Mouse (Mus musculus) limb, embryonic 11.5 days (tissue): ENCODE measurements around the gene Chit1. TPM values are rescaled to one million over a fixed set of nuclear protein-coding genes. Genes with fewer than 3 reads are reported as not detected.

Experiments
- ATAC-seq: fragments of 200-750 bp; cut with Nextera tagmentation; 2 replicates; pipeline ENCODE4 v1.8.0; 2017; ENCODE audit warnings: low read depth; ENCODE audit not compliant: insufficient number of reproducible peaks, low FRiP score, low TSS enrichment
- DNase-seq: peaks from one replicate; pipeline ENCODE4 v3.0.0-alpha.2; 2015; ENCODE audit warnings: low spot score
- H3K27ac ChIP-seq: fragments of 300-500 bp; sonication (generic); replicated peaks from 2 replicates; pipeline ENCODE4 v1.5.1; 2014; ENCODE audit warnings: low read depth, mild to moderate bottlenecking, low read length
- H3K27me3 ChIP-seq: fragments of 300-500 bp; sonication (generic); 2 replicates; pipeline ENCODE4 v1.6.1; 2014; ENCODE audit warnings: mild to moderate bottlenecking, low read length, mixed read lengths; ENCODE audit not compliant: control insufficient read depth, insufficient read depth
- H3K36me3 ChIP-seq: fragments of 300-500 bp; sonication (generic); 2 replicates; pipeline ENCODE4 v1.6.1; 2014; ENCODE audit warnings: mild to moderate bottlenecking, low read length, moderate library complexity, mixed read lengths; ENCODE audit not compliant: control insufficient read depth, insufficient read depth
- H3K4me1 ChIP-seq: fragments of 300-500 bp; sonication (generic); 2 replicates; pipeline ENCODE4 v1.6.1; 2014; ENCODE audit warnings: low read length, mixed read lengths; ENCODE audit not compliant: control insufficient read depth, insufficient read depth
- H3K4me2 ChIP-seq: fragments of 300-500 bp; sonication (generic); 2 replicates; pipeline ENCODE4 v1.6.1; 2014; ENCODE audit warnings: low read depth, mild to moderate bottlenecking, moderate library complexity; ENCODE audit not compliant: severe bottlenecking
- H3K4me3 ChIP-seq: fragments of 300-500 bp; sonication (generic); 2 replicates; pipeline ENCODE4 v1.5.1; 2014; ENCODE audit warnings: low read depth, low read length
- H3K9ac ChIP-seq: fragments of 300-500 bp; sonication (generic); 2 replicates; pipeline ENCODE4 v1.6.1; 2014; ENCODE audit warnings: mild to moderate bottlenecking, low read length
- H3K9me3 ChIP-seq: fragments of 300-500 bp; sonication (generic); 2 replicates; pipeline ENCODE4 v1.6.1; 2016; ENCODE audit warnings: low read length; ENCODE audit not compliant: control insufficient read depth
- WGBS: fragments of 180-500 bp; shearing (Covaris S2); extraction: QIAGEN DNeasy Blood & Tissue Kit; methylation state at CpG from one replicate; pipeline ENCODE4 v1.1.7; 2014; 5-methylcytosine and 5-hydroxymethylcytosine counted together
- polyA plus RNA-seq: library from polyadenylated mRNA; unstranded; fragments of >200 nt; fragmentation: Nextera tagmentation; extraction: Ambion mirVana; gene quantifications from 2 replicates; pipeline ENCODE4 v1.2.1, GENCODE M21; 2014

Chit1 gene
- polyA plus RNA-seq, 1 experiment from 2014 or later: not detected

GRCm38 (mm10) chr1:134105764-134106430 is 5.1 kb upstream of the Chit1 start:
- Histone ChIP-seq H3K4me3 (no peak overlapping the region), H3K36me3 (no peaks in the 10 kb centered on the region), H3K9me3 (no peaks in the 10 kb centered on the region), H3K27ac (no peak overlapping the region), H3K27me3 (no peaks in the 10 kb centered on the region), H3K4me1 (no peaks in the 10 kb centered on the region), H3K4me2 (no peak overlapping the region), H3K9ac (no peak overlapping the region)
- DNase-seq (no peak), ATAC-seq (no peak)
- WGBS: 56% methylated on average over 3 of the region's 3 CpGs

GRCm38 (mm10) chr1:134106719-134107118 is 4.3 kb upstream of the Chit1 start:
- no peak overlapping the region for H3K27ac ChIP-seq
- H3K36me3 ChIP-seq: no peaks in the 10 kb centered on the region
- no peaks in the 10 kb centered on the region for H3K27me3 ChIP-seq
- no peaks in the 10 kb centered on the region for H3K4me1 ChIP-seq
- H3K9me3 ChIP-seq: no peaks in the 10 kb centered on the region
- H3K4me3 ChIP-seq: no peak overlapping the region
- no peak overlapping the region for H3K4me2 ChIP-seq
- WGBS: 4% methylated on average over 5 of the region's 5 CpGs
- no peak overlapping the region for H3K9ac ChIP-seq
- ATAC-seq (no peak), DNase-seq (peak; percentile 70)

GRCm38 (mm10) chr1:134107777-134108176 is 3.3 kb upstream of the Chit1 start:
- no peak for ATAC-seq
- no peaks in the 10 kb centered on the region for H3K36me3 ChIP-seq
- WGBS: 86% methylated on average over 7 of the region's 7 CpGs

GRCm38 (mm10) chr1:134110015-134110414 is 1.0 kb upstream of the Chit1 start:
- Histone ChIP-seq H3K4me1 (no peaks in the 10 kb centered on the region), H3K27me3 (no peaks in the 10 kb centered on the region), H3K4me3 (no peak overlapping the region), H3K36me3 (no peaks in the 10 kb centered on the region), H3K9me3 (no peaks in the 10 kb centered on the region), H3K27ac (no peak overlapping the region), H3K4me2 (no peak overlapping the region), H3K9ac (no peak overlapping the region)
- ATAC-seq (no peak), DNase-seq (no peak)
- 89% methylated on average over 3 of the region's 3 CpGs for WGBS

More at GRCm38 (mm10) chr1:134107777-134108176, 3.3 kb upstream of the Chit1 start:
- H3K27ac ChIP-seq: no peak overlapping the region
- H3K4me3 ChIP-seq: no peak overlapping the region
- H3K4me1 ChIP-seq: no peaks in the 10 kb centered on the region
- H3K27me3 ChIP-seq: no peaks in the 10 kb centered on the region
- no peak overlapping the region for H3K9ac ChIP-seq
- H3K4me2 ChIP-seq: no peak overlapping the region
- DNase-seq: no peak
- H3K9me3 ChIP-seq: no peaks in the 10 kb centered on the region

- Histone ChIP-seq H3K27ac (no peak overlapping the region), H3K4me3 (no peak overlapping the region), H3K9me3 (no peaks in the 10 kb centered on the region), H3K9ac (no peak overlapping the region), H3K4me2 (no peak overlapping the region), H3K36me3 (no peaks in the 10 kb centered on the region), H3K4me1 (no peaks in the 10 kb centered on the region), H3K27me3 (no peaks in the 10 kb centered on the region)
- ATAC-seq (no peak), DNase-seq (no peak)
- 91% methylated on average over 5 of the region's 5 CpGs for WGBS
Observed at GRCm38 (mm10) chr1:134110449-134110848, 593 bp upstream of the Chit1 start.

GRCm38 (mm10) chr1:134113560-134113959 is 2.5 kb downstream of the Chit1 start:
- Histone ChIP-seq H3K9me3 (no peaks in the 10 kb centered on the region), H3K4me3 (no peak overlapping the region), H3K9ac (no peak overlapping the region), H3K4me2 (no peak overlapping the region), H3K27ac (no peak overlapping the region), H3K4me1 (no peaks in the 10 kb centered on the region), H3K36me3 (no peaks in the 10 kb centered on the region), H3K27me3 (no peaks in the 10 kb centered on the region)
- WGBS: 64% methylated on average over 5 of the region's 5 CpGs
- no peak for DNase-seq
- ATAC-seq: no peak

- Histone ChIP-seq H3K4me3 (no peak overlapping the region), H3K9me3 (no peaks in the 10 kb centered on the region), H3K4me1 (no peaks in the 10 kb centered on the region), H3K9ac (no peak overlapping the region), H3K36me3 (no peaks in the 10 kb centered on the region), H3K27ac (no peak overlapping the region), H3K27me3 (no peaks in the 10 kb centered on the region), H3K4me2 (no peak overlapping the region)
- ATAC-seq: no peak
- no peak for DNase-seq
- WGBS: 80% methylated on average over 7 of the region's 7 CpGs
Observed at GRCm38 (mm10) chr1:134114018-134114417, 3.0 kb downstream of the Chit1 start.

GRCm38 (mm10) chr1:134114730-134115129 is 3.7 kb downstream of the Chit1 start:
- WGBS: 79% methylated on average over 13 of the region's 13 CpGs

GRCm38 (mm10) chr1:134115424-134115823 is 4.4 kb downstream of the Chit1 start:
- WGBS: 61% methylated on average over 8 of the region's 8 CpGs
- H3K4me1 ChIP-seq: no peaks in the 10 kb centered on the region
- no peaks in the 10 kb centered on the region for H3K27me3 ChIP-seq
- DNase-seq (no peak), ATAC-seq (no peak)
- no peaks in the 10 kb centered on the region for H3K36me3 ChIP-seq
- no peak overlapping the region for H3K27ac ChIP-seq
- no peak overlapping the region for H3K4me2 ChIP-seq
- no peak overlapping the region for H3K9ac ChIP-seq
- H3K4me3 ChIP-seq: no peak overlapping the region
- H3K9me3 ChIP-seq: no peaks in the 10 kb centered on the region

More at GRCm38 (mm10) chr1:134114730-134115129, 3.7 kb downstream of the Chit1 start:
- H3K9me3 ChIP-seq: no peaks in the 10 kb centered on the region
- no peaks in the 10 kb centered on the region for H3K36me3 ChIP-seq
- DNase-seq (no peak), ATAC-seq (no peak)
- no peak overlapping the region for H3K4me3 ChIP-seq
- H3K9ac ChIP-seq: no peak overlapping the region
- H3K4me2 ChIP-seq: no peak overlapping the region
- H3K4me1 ChIP-seq: no peaks in the 10 kb centered on the region
- no peaks in the 10 kb centered on the region for H3K27me3 ChIP-seq
- H3K27ac ChIP-seq: no peak overlapping the region
